Mouse (Mus musculus) heart, embryonic 10.5 days (tissue): ENCODE results near the gene Trpc7. TPM values are rescaled to one million over a fixed set of nuclear protein-coding genes. Genes with fewer than 3 reads are reported as not detected.

ENCODE experiments used
- DNase-seq: peaks from one replicate; pipeline ENCODE4 v3.0.0-alpha.2; 2017; ENCODE audit warnings: low spot score
- H3K27ac ChIP-seq: fragments of 300-500 bp; sonication (generic); 2 replicates; pipeline ENCODE4 v1.5.1; 2016; ENCODE audit warnings: mild to moderate bottlenecking
- H3K27me3 ChIP-seq: fragments of 300-500 bp; sonication (generic); 2 replicates; pipeline ENCODE4 v1.6.1; 2016; ENCODE audit warnings: mild to moderate bottlenecking; ENCODE audit not compliant: poor library complexity, insufficient read depth, severe bottlenecking
- H3K36me3 ChIP-seq: fragments of 300-500 bp; sonication (generic); 2 replicates; pipeline ENCODE4 v1.6.1; 2016; ENCODE audit warnings: mild to moderate bottlenecking, moderate library complexity
- H3K4me1 ChIP-seq: fragments of 300-500 bp; sonication (generic); 2 replicates; pipeline ENCODE4 v1.6.1; 2016; ENCODE audit warnings: mild to moderate bottlenecking
- H3K4me3 ChIP-seq: fragments of 300-500 bp; sonication (generic); 2 replicates; pipeline ENCODE4 v1.5.1; 2016; ENCODE audit warnings: mild to moderate bottlenecking, moderate library complexity
- H3K9me3 ChIP-seq: fragments of 300-500 bp; sonication (generic); 2 replicates; pipeline ENCODE4 v1.6.1; 2016; ENCODE audit warnings: mild to moderate bottlenecking, moderate library complexity
- WGBS: fragments of 180-500 bp; shearing (Covaris S2); methylation state at CpG from one replicate; pipeline ENCODE4 v1.1.7; 2016; 5-methylcytosine and 5-hydroxymethylcytosine counted together
- polyA plus RNA-seq: library from polyadenylated mRNA; unstranded; fragments of >200 nt; fragmentation: Nextera tagmentation; extraction: Ambion mirVana; gene quantifications from 2 replicates; pipeline ENCODE4 v1.2.1, GENCODE M21; 2016

Trpc7 gene
- polyA plus RNA-seq, 1 experiment from 2014 or later: 0.31 TPM

- peaks cover 14% of the 10 kb centered on the region; the same call in 1 of the 2 replicates for H3K4me1 ChIP-seq
- no peak overlapping the region for H3K4me3 ChIP-seq
- WGBS: 56% methylated on average over 4 of the region's 4 CpGs
- H3K36me3 ChIP-seq: peaks cover 87% of the 10 kb centered on the region
- H3K27me3 ChIP-seq: no peaks in the 10 kb centered on the region
- no peaks in the 10 kb centered on the region for H3K9me3 ChIP-seq
- no peak for DNase-seq
- no peak overlapping the region for H3K27ac ChIP-seq
These were observed 161.2 kb downstream of the Trpc7 start for GRCm38 (mm10) chr13:56734617-56735016.

DNA sequence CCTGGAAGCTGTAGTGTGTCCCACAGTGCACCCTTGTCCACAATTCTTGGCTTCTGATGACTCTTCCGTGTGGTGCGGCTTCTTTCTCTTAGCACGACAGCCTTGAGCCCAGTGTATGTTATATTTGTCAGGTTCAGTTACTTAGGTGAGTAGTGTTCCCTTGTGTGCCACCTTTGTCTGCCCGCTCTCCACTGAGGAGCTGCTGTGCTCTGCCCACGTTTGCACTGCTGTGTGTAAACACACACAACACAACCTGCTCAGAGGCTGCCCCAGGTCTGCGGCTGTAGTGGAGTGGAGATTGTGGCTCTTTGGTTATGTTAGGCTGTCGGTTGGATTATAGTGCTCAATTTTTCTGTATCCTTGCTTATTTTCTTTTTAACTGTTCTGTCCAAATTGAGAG lies 166.7 kb downstream of the Trpc7 start:
- Histone ChIP-seq H3K27me3 (no peaks in the 10 kb centered on the region), H3K4me3 (no peak overlapping the region), H3K36me3 (peaks cover 92% of the 10 kb centered on the region), H3K27ac (no peak overlapping the region), H3K4me1 (peaks cover 14% of the 10 kb centered on the region; the same call in 1 of the 2 replicates), H3K9me3 (no peaks in the 10 kb centered on the region)
- DNase-seq: no peak
- WGBS: 96% methylated on average over 7 of the region's 7 CpGs

DNA sequence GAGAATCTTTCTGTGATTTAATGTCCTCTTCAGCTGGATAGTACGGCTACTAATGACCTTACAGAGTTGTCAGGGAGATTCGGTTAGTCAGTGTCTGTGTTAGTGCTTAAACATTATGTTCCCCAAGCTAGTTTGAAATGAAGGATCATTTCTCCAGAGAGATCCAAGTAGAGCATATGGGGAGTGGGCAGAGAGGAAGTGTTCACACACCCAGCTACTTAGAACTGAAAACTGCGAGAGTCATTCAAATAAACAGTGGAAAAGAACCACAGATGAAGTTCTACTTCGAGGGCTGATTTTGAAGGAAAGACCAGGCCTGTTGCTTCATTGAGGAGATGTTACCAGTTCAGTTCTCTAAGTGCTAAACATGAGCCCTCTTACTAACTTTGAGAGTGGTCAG lies 169.2 kb downstream of the Trpc7 start:
- Histone ChIP-seq H3K27me3 (no peaks in the 10 kb centered on the region), H3K36me3 (peaks cover 77% of the 10 kb centered on the region), H3K27ac (no peak overlapping the region), H3K4me1 (peaks cover 7% of the 10 kb centered on the region; the same call in 1 of the 2 replicates), H3K4me3 (no peak overlapping the region), H3K9me3 (no peaks in the 10 kb centered on the region)
- WGBS: 89% methylated on average over 4 of the region's 4 CpGs
- no peak for DNase-seq

Other genes with a start within 250 kb of the Trpc7 start
- gene Smad5, start 193.0 kb downstream of the Trpc7 start, polyA plus RNA-seq: 20.7 and 23.0 TPM in 2 replicates
- gene Gm45623, start 142.2 kb downstream of the Trpc7 start, polyA plus RNA-seq: 0.49 and 0.67 TPM in 2 replicates